Mouse (Mus musculus) brain, embryonic 14.5 days (tissue): ENCODE results near the gene Mmadhc.

Experiments
- CTCF ChIP-seq: fragments of 200-500 bp; IDR thresholded peaks from 2 replicates; pipeline ENCODE4 v1.5.1; 2012; ENCODE audit warnings: inconsistent platforms, mild to moderate bottlenecking, moderate library complexity, borderline replicate concordance; ENCODE audit not compliant: insufficient read depth, insufficient read length; ENCODE audit errors: extremely low read depth
- POLR2A ChIP-seq: fragments of 200-500 bp; IDR thresholded peaks from 2 replicates; pipeline ENCODE4 v1.6.1; 2012; ENCODE audit warnings: mild to moderate bottlenecking, inconsistent platforms, borderline replicate concordance; ENCODE audit not compliant: poor library complexity, insufficient read depth, insufficient read length, severe bottlenecking; ENCODE audit errors: extremely low read depth

- peak; percentile 69; the same call in 1 of the 2 replicates for TF ChIP-seq CTCF
- no peak for TF ChIP-seq POLR2A
Observed at GRCm38 (mm10) chr2:50304824-50305577, 8.4 kb upstream of the Mmadhc start.
